13 mouse cellular contexts compared by ENCODE assay signal in genomic region chr13:54285968-54286367, GRCm38 (mm10).
DNase-seq lines count a peak whose midpoint lies in the region; ATAC-seq lines count a peak whose summit lies in the region.
"Had no signal": no experiment of that assay in that cellular context is flagged by ENCODE, and none has a peak within 500 bp of the region (broad histone marks: within the 10 kb centered on the region; RNA-seq: fewer than 3 reads in every experiment).

No protein-coding gene starts in this region.

- no peak overlapping the region for H3K4me3 ChIP-seq in forebrain, embryonic 16.5 days (replicated peaks; ENCODE audit: low read length)
- H3K4me3 ChIP-seq in forebrain, embryonic 12.5 days (replicated peaks): no peak overlapping the region
- H3K4me3 ChIP-seq: liver, embryonic 13.5 days; neural tube, embryonic 13.5 days had no signal

- no peak overlapping the region for H3K27ac ChIP-seq in forebrain, embryonic 16.5 days (ENCODE audit: low read length)
- H3K27ac ChIP-seq in forebrain, embryonic 12.5 days: no peak overlapping the region
- H3K27ac ChIP-seq: liver, embryonic 13.5 days; neural tube, embryonic 13.5 days had no signal

- no peaks in the 10 kb centered on the region for H3K36me3 ChIP-seq in forebrain, embryonic 16.5 days (ENCODE audit: control insufficient read depth, insufficient read depth)
- no peaks in the 10 kb centered on the region for H3K36me3 ChIP-seq in forebrain, embryonic 12.5 days (replicated peaks)
- H3K36me3 ChIP-seq: liver, embryonic 13.5 days; neural tube, embryonic 13.5 days had no signal

- intact Hi-C loops in left cerebral cortex, postnatal 4 days (cut with DNase I): no loop called here

- DNase-seq in cerebellum, adult 11 months: peak; percentile 97
- peak; percentile 55 to 76 for DNase-seq in frontal cortex, postnatal 14 days (ENCODE audit: low spot score in 2 of 2)
- peak; percentile 99 for DNase-seq in left cerebral cortex, postnatal 4 days
- DNase-seq in retina, postnatal 1 day: no peak
- DNase-seq in lung, postnatal 36 days: no peak
- DNase-seq in thymus, postnatal 36 days: no peak
- DNase-seq: kidney, postnatal 14 days; liver, embryonic 13.5 days had no signal

- peaks cover 24% of the 10 kb centered on the region for H3K4me1 ChIP-seq in forebrain, embryonic 16.5 days (replicated peaks; ENCODE audit: control insufficient read depth, insufficient read depth, low read length)
- peaks cover 21% of the 10 kb centered on the region for H3K4me1 ChIP-seq in forebrain, embryonic 12.5 days

- no peaks in the 10 kb centered on the region for H3K27me3 ChIP-seq in forebrain, embryonic 16.5 days (replicated peaks; ENCODE audit: control insufficient read depth, insufficient read depth, low read length)
- H3K27me3 ChIP-seq in forebrain, embryonic 12.5 days: peaks cover 6% of the 10 kb centered on the region; the same call in 1 of the 2 replicates
- H3K27me3 ChIP-seq: neural tube, embryonic 13.5 days had no signal

- H3K9me3 ChIP-seq in forebrain, embryonic 16.5 days (ENCODE audit: control insufficient read depth, low read length): no peaks in the 10 kb centered on the region
- H3K9me3 ChIP-seq in forebrain, embryonic 12.5 days: no peaks in the 10 kb centered on the region
- H3K9me3 ChIP-seq: liver, embryonic 13.5 days; neural tube, embryonic 13.5 days had no signal

- no peak overlapping the region for H3K4me2 ChIP-seq in forebrain, embryonic 16.5 days (ENCODE audit: low read length)
- no peak overlapping the region for H3K4me2 ChIP-seq in forebrain, embryonic 12.5 days
- H3K4me2 ChIP-seq: liver, embryonic 13.5 days; midbrain, embryonic 11.5 days; neural tube, embryonic 13.5 days had no signal

- 55% methylated on average over 10 of the region's 10 CpGs for WGBS in forebrain, embryonic 16.5 days
- 85% methylated on average over 10 of the region's 10 CpGs for WGBS in forebrain, embryonic 12.5 days

- H3K9ac ChIP-seq in forebrain, embryonic 16.5 days (replicated peaks; ENCODE audit: low read depth, low read length): no peak overlapping the region
- no peak overlapping the region for H3K9ac ChIP-seq in forebrain, embryonic 12.5 days
- H3K9ac ChIP-seq: liver, embryonic 13.5 days; neural tube, embryonic 13.5 days had no signal

- peak; percentile 51; the same call in 1 of the 2 replicates for ATAC-seq in forebrain, embryonic 16.5 days
- no peak for ATAC-seq in forebrain, embryonic 12.5 days (ENCODE audit: low FRiP score)
- ATAC-seq: Patski had no signal

Comparison
In these comparisons a context has a peak if more than half of its experiments do, and no peak if none do; other contexts are left out.
1. DNase-seq: peak in cerebellum, adult 11 months (single experiment), frontal cortex, postnatal 14 days (2 of 2) and left cerebral cortex, postnatal 4 days (single experiment); none in retina, postnatal 1 day (single experiment), lung, postnatal 36 days (single experiment) and thymus, postnatal 36 days (0 of 2).